Mouse (Mus musculus): Measurements from ENCODE around the gene Ggnbp2. TPM values are rescaled to one million over a fixed set of nuclear protein-coding genes. Genes with fewer than 3 reads are reported as not detected.

The Ggnbp2 gene
- polyA plus RNA-seq, 1 experiment from 2014 or later = 60.3 TPM

GRCm38 (mm10) chr11:84908480-84908879 is 37.9 kb upstream of the Ggnbp2 start:
- H3K4me3 ChIP-seq (replicated peaks; ENCODE audit: low read length) = no peak overlapping the region
- H3K9me3 ChIP-seq (replicated peaks; ENCODE audit: control insufficient read depth, low read length) = no peaks in the 10 kb centered on the region
- no peak overlapping the region for H3K9ac ChIP-seq (ENCODE audit: low read length)
- H3K4me1 ChIP-seq (ENCODE audit: control insufficient read depth, insufficient read depth, low read length) = no peaks in the 10 kb centered on the region
- H3K27me3 ChIP-seq (ENCODE audit: control insufficient read depth, insufficient read depth, low read length) = no peaks in the 10 kb centered on the region
- 93% methylated on average over 6 of the region's 6 CpGs for WGBS
- no peak overlapping the region for H3K27ac ChIP-seq (ENCODE audit: low read length)
- ATAC-seq (ENCODE audit: insufficient read depth, low FRiP score) = no peak
- no peak overlapping the region for H3K4me2 ChIP-seq (ENCODE audit: low read depth, low read length)
- peaks cover 6% of the 10 kb centered on the region; the same call in 1 of the 2 replicates for H3K36me3 ChIP-seq (ENCODE audit: control insufficient read depth, insufficient read depth, low read length)

- no peak for ATAC-seq (ENCODE audit: insufficient read depth, low FRiP score)
- H3K27ac ChIP-seq (ENCODE audit: low read length) = no peak overlapping the region
- no peaks in the 10 kb centered on the region for H3K4me1 ChIP-seq (ENCODE audit: control insufficient read depth, insufficient read depth, low read length)
- no peaks in the 10 kb centered on the region for H3K27me3 ChIP-seq (ENCODE audit: control insufficient read depth, insufficient read depth, low read length)
- H3K9me3 ChIP-seq (replicated peaks; ENCODE audit: control insufficient read depth, low read length) = no peaks in the 10 kb centered on the region
- H3K4me2 ChIP-seq (ENCODE audit: low read depth, low read length) = no peak overlapping the region
- 69% methylated on average over 3 of the region's 3 CpGs for WGBS
- peaks cover 6% of the 10 kb centered on the region; the same call in 1 of the 2 replicates for H3K36me3 ChIP-seq (ENCODE audit: control insufficient read depth, insufficient read depth, low read length)
- H3K4me3 ChIP-seq (replicated peaks; ENCODE audit: low read length) = no peak overlapping the region
- no peak overlapping the region for H3K9ac ChIP-seq (ENCODE audit: low read length)
Measured at GRCm38 (mm10) chr11:84907081-84907480, 36.5 kb upstream of the Ggnbp2 start.

GRCm38 (mm10) chr11:84904597-84905144 is 34.1 kb upstream of the Ggnbp2 start:
- H3K36me3 ChIP-seq (ENCODE audit: control insufficient read depth, insufficient read depth, low read length) = peaks cover 12% of the 10 kb centered on the region; the same call in 1 of the 2 replicates
- no peak for ATAC-seq (ENCODE audit: insufficient read depth, low FRiP score)
- no peak overlapping the region for H3K27ac ChIP-seq (ENCODE audit: low read length)
- no peak overlapping the region for H3K9ac ChIP-seq (ENCODE audit: low read length)
- H3K27me3 ChIP-seq (ENCODE audit: control insufficient read depth, insufficient read depth, low read length) = no peaks in the 10 kb centered on the region
- H3K4me1 ChIP-seq (ENCODE audit: control insufficient read depth, insufficient read depth, low read length) = no peaks in the 10 kb centered on the region
- WGBS = 86% methylated on average over 9 of the region's 9 CpGs
- H3K4me2 ChIP-seq (ENCODE audit: low read depth, low read length) = no peak overlapping the region
- no peak overlapping the region for H3K4me3 ChIP-seq (replicated peaks; ENCODE audit: low read length)
- H3K9me3 ChIP-seq (replicated peaks; ENCODE audit: control insufficient read depth, low read length) = no peaks in the 10 kb centered on the region

- Histone ChIP-seq H3K36me3 (ENCODE audit: control insufficient read depth, insufficient read depth, low read length) (peaks cover 15% of the 10 kb centered on the region), H3K4me1 (ENCODE audit: control insufficient read depth, insufficient read depth, low read length) (no peaks in the 10 kb centered on the region), H3K9me3 (replicated peaks; ENCODE audit: control insufficient read depth, low read length) (no peaks in the 10 kb centered on the region), H3K27me3 (ENCODE audit: control insufficient read depth, insufficient read depth, low read length) (no peaks in the 10 kb centered on the region), H3K4me2 (ENCODE audit: low read depth, low read length) (no peak overlapping the region), H3K9ac (ENCODE audit: low read length) (no peak overlapping the region), H3K27ac (ENCODE audit: low read length) (no peak overlapping the region), H3K4me3 (replicated peaks; ENCODE audit: low read length) (no peak overlapping the region)
- ATAC-seq (ENCODE audit: insufficient read depth, low FRiP score) = no peak
- WGBS = 85% methylated on average over 15 of the region's 15 CpGs
Measured at GRCm38 (mm10) chr11:84893113-84893512, 22.5 kb upstream of the Ggnbp2 start.

- Histone ChIP-seq H3K36me3 (ENCODE audit: control insufficient read depth, insufficient read depth, low read length) (peaks cover 15% of the 10 kb centered on the region), H3K4me1 (ENCODE audit: control insufficient read depth, insufficient read depth, low read length) (no peaks in the 10 kb centered on the region), H3K9ac (ENCODE audit: low read length) (no peak overlapping the region), H3K4me3 (replicated peaks; ENCODE audit: low read length) (no peak overlapping the region), H3K9me3 (replicated peaks; ENCODE audit: control insufficient read depth, low read length) (no peaks in the 10 kb centered on the region), H3K4me2 (ENCODE audit: low read depth, low read length) (no peak overlapping the region), H3K27ac (ENCODE audit: low read length) (no peak overlapping the region), H3K27me3 (ENCODE audit: control insufficient read depth, insufficient read depth, low read length) (no peaks in the 10 kb centered on the region)
- ATAC-seq (ENCODE audit: insufficient read depth, low FRiP score) = no peak
- 91% methylated on average over 7 of the region's 7 CpGs for WGBS
Measured at GRCm38 (mm10) chr11:84891705-84892104, 21.1 kb upstream of the Ggnbp2 start.

- no peaks in the 10 kb centered on the region for H3K4me1 ChIP-seq (ENCODE audit: control insufficient read depth, insufficient read depth, low read length)
- H3K27ac ChIP-seq (ENCODE audit: low read length) = no peak overlapping the region
- ATAC-seq (ENCODE audit: insufficient read depth, low FRiP score) = no peak
- no peak overlapping the region for H3K4me3 ChIP-seq (replicated peaks; ENCODE audit: low read length)
- H3K4me2 ChIP-seq (ENCODE audit: low read depth, low read length) = no peak overlapping the region
- peaks cover 12% of the 10 kb centered on the region for H3K36me3 ChIP-seq (ENCODE audit: control insufficient read depth, insufficient read depth, low read length)
- no peaks in the 10 kb centered on the region for H3K27me3 ChIP-seq (ENCODE audit: control insufficient read depth, insufficient read depth, low read length)
- H3K9me3 ChIP-seq (replicated peaks; ENCODE audit: control insufficient read depth, low read length) = no peaks in the 10 kb centered on the region
- no peak overlapping the region for H3K9ac ChIP-seq (ENCODE audit: low read length)
- 86% methylated on average over 2 of the region's 2 CpGs for WGBS
Measured at GRCm38 (mm10) chr11:84889492-84889891, 18.9 kb upstream of the Ggnbp2 start.

- H3K27me3 ChIP-seq (ENCODE audit: control insufficient read depth, insufficient read depth, low read length) = no peaks in the 10 kb centered on the region
- no peak overlapping the region for H3K9ac ChIP-seq (ENCODE audit: low read length)
- H3K4me1 ChIP-seq (ENCODE audit: control insufficient read depth, insufficient read depth, low read length) = no peaks in the 10 kb centered on the region
- H3K4me3 ChIP-seq (replicated peaks; ENCODE audit: low read length) = no peak overlapping the region
- H3K9me3 ChIP-seq (replicated peaks; ENCODE audit: control insufficient read depth, low read length) = no peaks in the 10 kb centered on the region
- 96% methylated on average over 8 of the region's 8 CpGs for WGBS
- no peak overlapping the region for H3K4me2 ChIP-seq (ENCODE audit: low read depth, low read length)
- H3K36me3 ChIP-seq (ENCODE audit: control insufficient read depth, insufficient read depth, low read length) = peaks cover 12% of the 10 kb centered on the region
- ATAC-seq (ENCODE audit: insufficient read depth, low FRiP score) = no peak
- no peak overlapping the region for H3K27ac ChIP-seq (ENCODE audit: low read length)
Measured at GRCm38 (mm10) chr11:84888025-84888424, 17.4 kb upstream of the Ggnbp2 start.

GRCm38 (mm10) chr11:84886767-84887511 is 16.3 kb upstream of the Ggnbp2 start:
- Histone ChIP-seq H3K27me3 (ENCODE audit: control insufficient read depth, insufficient read depth, low read length) (no peaks in the 10 kb centered on the region), H3K9me3 (replicated peaks; ENCODE audit: control insufficient read depth, low read length) (no peaks in the 10 kb centered on the region), H3K27ac (ENCODE audit: low read length) (no peak overlapping the region), H3K4me2 (ENCODE audit: low read depth, low read length) (no peak overlapping the region), H3K9ac (ENCODE audit: low read length) (no peak overlapping the region), H3K4me3 (replicated peaks; ENCODE audit: low read length) (no peak overlapping the region), H3K36me3 (ENCODE audit: control insufficient read depth, insufficient read depth, low read length) (peaks cover 12% of the 10 kb centered on the region), H3K4me1 (ENCODE audit: control insufficient read depth, insufficient read depth, low read length) (no peaks in the 10 kb centered on the region)
- 83% methylated on average over 11 of the region's 11 CpGs for WGBS
- ATAC-seq (ENCODE audit: insufficient read depth, low FRiP score) = no peak

- 85% methylated on average over 5 of the region's 5 CpGs for WGBS
- no peak overlapping the region for H3K9ac ChIP-seq (ENCODE audit: low read length)
- H3K27me3 ChIP-seq (ENCODE audit: control insufficient read depth, insufficient read depth, low read length) = no peaks in the 10 kb centered on the region
- no peak overlapping the region for H3K27ac ChIP-seq (ENCODE audit: low read length)
- no peak for ATAC-seq (ENCODE audit: insufficient read depth, low FRiP score)
- peaks cover 12% of the 10 kb centered on the region for H3K36me3 ChIP-seq (ENCODE audit: control insufficient read depth, insufficient read depth, low read length)
- H3K4me1 ChIP-seq (ENCODE audit: control insufficient read depth, insufficient read depth, low read length) = 0 out of 2 replicates have a peak, but pooled peaks cover 2% of the 10 kb centered on the region
- no peak overlapping the region for H3K4me3 ChIP-seq (replicated peaks; ENCODE audit: low read length)
- no peaks in the 10 kb centered on the region for H3K9me3 ChIP-seq (replicated peaks; ENCODE audit: control insufficient read depth, low read length)
- no peak overlapping the region for H3K4me2 ChIP-seq (ENCODE audit: low read depth, low read length)
Measured at GRCm38 (mm10) chr11:84886236-84886635, 15.6 kb upstream of the Ggnbp2 start.

Data from stomach, embryonic 16.5 days (tissue).